Mouse (Mus musculus) E14TG2a.4 (cell line): ENCODE data around the gene Psmd3.

Experiments
- CTCF ChIP-seq: conservative IDR thresholded peaks from 2 replicates; pipeline ENCODE4 v1.5.1; 2014; ENCODE audit warnings: low read length
- NANOG ChIP-seq: IDR thresholded peaks from 2 replicates; pipeline ENCODE4 v1.6.1; 2014; ENCODE audit warnings: borderline replicate concordance, low read length, mixed read lengths
- POU5F1 ChIP-seq: IDR thresholded peaks from 2 replicates; pipeline ENCODE4 v1.6.1; 2014; ENCODE audit warnings: low read length, borderline replicate concordance

DNA sequence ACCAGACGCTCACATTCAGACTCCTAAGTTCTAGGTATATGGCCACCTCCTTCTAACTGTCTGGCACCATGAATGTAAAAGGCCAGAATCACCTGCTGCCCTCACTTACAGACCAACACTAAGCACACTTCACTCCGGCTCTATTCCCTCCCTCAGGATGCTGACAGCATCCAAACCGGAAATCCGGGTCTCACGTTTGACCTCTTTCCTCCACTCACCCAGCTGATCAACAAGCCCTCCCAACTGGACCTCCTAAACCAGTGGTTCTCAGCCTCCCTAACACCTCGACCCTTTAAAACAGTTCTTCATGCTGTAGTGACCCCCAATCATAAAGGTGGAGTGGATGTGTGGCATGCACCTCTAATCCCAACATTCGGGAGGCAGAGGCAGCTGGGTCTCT is 40.7 kb downstream of the Psmd3 start:
- TF ChIP-seq POU5F1 (no peak), CTCF (no peak), NANOG (no peak)
